Mouse (Mus musculus) intestine, embryonic 14.5 days (tissue): ENCODE results near the gene Olfr470. TPM values are rescaled to one million over a fixed set of nuclear protein-coding genes. Genes with fewer than 3 reads are reported as not detected.

Experiments used
- polyA plus RNA-seq: library from polyadenylated mRNA; unstranded; fragments of >200 nt; fragmentation: Nextera tagmentation; extraction: Ambion mirVana; gene quantifications from 2 replicates; pipeline ENCODE4 v1.2.1, GENCODE M21; 2014

The Olfr470 gene
- polyA plus RNA-seq, 1 experiment from 2014 or later = not detected

Other genes starting within 250 kb of the Olfr470 start
- not detected in 2 replicates for gene 5330417H12Rik, start 222.3 kb downstream of the Olfr470 start, polyA plus RNA-seq
- gene Cyb5r2, start 89.5 kb downstream of the Olfr470 start, polyA plus RNA-seq = 0.31 and 0.40 TPM in 2 replicates
- not detected in 2 replicates for gene Ovch2, start 46.3 kb downstream of the Olfr470 start, polyA plus RNA-seq
- gene Olfr467, start 35.2 kb downstream of the Olfr470 start, polyA plus RNA-seq = not detected in 2 replicates
- gene Olfr469, start 21.9 kb downstream of the Olfr470 start, polyA plus RNA-seq = not detected in 2 replicates
- gene Olfr472, start 50.4 kb upstream of the Olfr470 start, polyA plus RNA-seq = not detected in 2 replicates
- not detected in 2 replicates for gene Olfr473, start 83.0 kb upstream of the Olfr470 start, polyA plus RNA-seq
- gene Olfr474, start 107.2 kb upstream of the Olfr470 start, polyA plus RNA-seq = not detected in 2 replicates
- gene Olfr476, start 117.3 kb upstream of the Olfr470 start, polyA plus RNA-seq = not detected in 2 replicates
- not detected in 2 replicates for gene Olfr477, start 139.2 kb upstream of the Olfr470 start, polyA plus RNA-seq
- not detected in 2 replicates for gene Olfr478, start 186.5 kb upstream of the Olfr470 start, polyA plus RNA-seq
- gene Olfr479, start 203.2 kb upstream of the Olfr470 start, polyA plus RNA-seq = not detected in 2 replicates
- gene Olfr480, start 219.9 kb upstream of the Olfr470 start, polyA plus RNA-seq = not detected in 2 replicates
- gene Olfr481, start 232.4 kb upstream of the Olfr470 start, polyA plus RNA-seq = not detected in 2 replicates